Comparison of ENCODE assay signal across 33 mouse cellular contexts in genomic region chr1:22210621-22211020, GRCm38 (mm10).
A peak's percentile ranks its signal among the peaks of the same experiment; 100 is the strongest.
DNase-seq lines count a peak whose midpoint lies in the region; ATAC-seq lines count a peak whose summit lies in the region.
"Had no signal": no experiment of that assay in that cellular context is flagged by ENCODE, and none has a peak within 500 bp of the region (broad histone marks: within the 10 kb centered on the region; RNA-seq: fewer than 3 reads in every experiment).

No protein-coding gene starts in this region.

- H3K27ac ChIP-seq in forebrain, embryonic 12.5 days: no peak overlapping the region
- H3K27ac ChIP-seq: embryonic facial prominence, embryonic 12.5 days; hindbrain, postnatal 0 days; intestine, embryonic 15.5 days; limb, embryonic 12.5 days; lung, embryonic 15.5 days; midbrain, embryonic 12.5 days; neural tube, embryonic 12.5 days; stomach, postnatal 0 days had no signal

- H3K9me3 ChIP-seq in forebrain, embryonic 12.5 days: no peaks in the 10 kb centered on the region
- H3K9me3 ChIP-seq: embryonic facial prominence, embryonic 12.5 days; intestine, embryonic 15.5 days; limb, embryonic 12.5 days; lung, embryonic 15.5 days; megakaryocyte, embryonic 14.5 days; midbrain, embryonic 12.5 days; neural tube, embryonic 12.5 days had no signal

- no peak overlapping the region for H3K9ac ChIP-seq in forebrain, embryonic 12.5 days
- H3K9ac ChIP-seq: embryonic facial prominence, embryonic 12.5 days; forebrain, postnatal 0 days; intestine, embryonic 15.5 days; limb, embryonic 12.5 days; lung, embryonic 15.5 days; midbrain, embryonic 12.5 days; neural tube, embryonic 12.5 days had no signal

- H3K4me2 ChIP-seq in forebrain, embryonic 12.5 days: no peak overlapping the region
- H3K4me2 ChIP-seq: embryonic facial prominence, embryonic 12.5 days; intestine, embryonic 15.5 days; limb, embryonic 12.5 days; liver, embryonic 11.5 days; lung, embryonic 15.5 days; midbrain, embryonic 12.5 days; neural tube, embryonic 12.5 days had no signal

- H3K27me3 ChIP-seq in forebrain, embryonic 12.5 days: no peaks in the 10 kb centered on the region
- H3K27me3 ChIP-seq: CH12.LX; embryonic facial prominence, embryonic 12.5 days; intestine, embryonic 15.5 days; limb, embryonic 12.5 days; lung, embryonic 15.5 days; megakaryocyte, embryonic 14.5 days; midbrain, embryonic 12.5 days; neural tube, embryonic 12.5 days had no signal

- peak; percentile 3 for DNase-seq in cerebellum, adult 9-10 months
- no peak for DNase-seq in cerebellum, adult 9-11 months
- peak; percentile 26 to 38 for DNase-seq in left cerebral cortex, adult 18-20 months (ENCODE audit: low spot score in 2 of 2)
- no peak for DNase-seq in left cerebral cortex, adult 11 months (ENCODE audit: low spot score)
- peak; percentile 72 for DNase-seq in brain, adult 2 months (ENCODE audit: low read depth, low spot score)
- peak; percentile 9 for DNase-seq in right cerebral cortex, postnatal 25 days
- DNase-seq: adrenal gland, adult 2 months; adrenal gland, postnatal 36 days; cerebellum, adult 8-10 months; embryo, embryonic 11 days; forebrain, postnatal 0 days; gastrocnemius, postnatal 10 days; kidney, adult 2 months; kidney, postnatal 36 days; layer of hippocampus, postnatal 36 days; lung, postnatal 36 days; thymus, adult 2 months; thymus, postnatal 36 days had no signal

- H3K4me1 ChIP-seq in forebrain, embryonic 12.5 days: no peaks in the 10 kb centered on the region
- H3K4me1 ChIP-seq: embryonic facial prominence, embryonic 12.5 days; intestine, embryonic 15.5 days; limb, embryonic 12.5 days; lung, embryonic 15.5 days; megakaryocyte, embryonic 14.5 days; midbrain, embryonic 12.5 days; neural tube, embryonic 12.5 days had no signal

- no peak for ATAC-seq in megakaryocyte progenitor cell, adult 5-6 weeks (replicated peaks; ENCODE audit: poor library complexity)
- ATAC-seq in forebrain, embryonic 12.5 days (ENCODE audit: low FRiP score): no peak
- ATAC-seq: activated CD4-positive, CD25-positive, alpha-beta regulatory T cell, adult 4 months; forebrain, postnatal 0 days; hindbrain, postnatal 0 days; intestine, embryonic 15.5 days had no signal

- no peaks in the 10 kb centered on the region for H3K36me3 ChIP-seq in forebrain, embryonic 12.5 days (replicated peaks)
- H3K36me3 ChIP-seq: embryonic facial prominence, embryonic 12.5 days; intestine, embryonic 15.5 days; limb, embryonic 12.5 days; lung, embryonic 15.5 days; midbrain, embryonic 12.5 days; neural tube, embryonic 12.5 days had no signal

- 85% methylated on average over 6 of the region's 6 CpGs for WGBS in forebrain, embryonic 12.5 days

- H3K4me3 ChIP-seq in forebrain, embryonic 12.5 days (replicated peaks): no peak overlapping the region
- H3K4me3 ChIP-seq: embryonic facial prominence, embryonic 12.5 days; intestine, embryonic 15.5 days; limb, embryonic 12.5 days; lung, embryonic 15.5 days; megakaryocyte, embryonic 14.5 days; midbrain, embryonic 12.5 days; myocyte; neural tube, embryonic 12.5 days had no signal

Comparison
In these comparisons a context has a peak if more than half of its experiments do, and no peak if none do; other contexts are left out.
1. DNase-seq: peak in cerebellum, adult 9-10 months (single experiment), left cerebral cortex, adult 18-20 months (2 of 2), brain, adult 2 months (single experiment) and right cerebral cortex, postnatal 25 days (single experiment); none in cerebellum, adult 9-11 months (single experiment) and left cerebral cortex, adult 11 months (single experiment).